Mouse (Mus musculus) left cerebral cortex, adult 9 months (tissue): ENCODE measurements around the gene Mfap2.

ENCODE experiments used
- DNase-seq, 2 experiments: peaks; one replicate each; pipeline ENCODE4 v3.0.0; 2022; ENCODE audit warnings: low spot score in 2 of 2

The Mfap2 gene

DNA sequence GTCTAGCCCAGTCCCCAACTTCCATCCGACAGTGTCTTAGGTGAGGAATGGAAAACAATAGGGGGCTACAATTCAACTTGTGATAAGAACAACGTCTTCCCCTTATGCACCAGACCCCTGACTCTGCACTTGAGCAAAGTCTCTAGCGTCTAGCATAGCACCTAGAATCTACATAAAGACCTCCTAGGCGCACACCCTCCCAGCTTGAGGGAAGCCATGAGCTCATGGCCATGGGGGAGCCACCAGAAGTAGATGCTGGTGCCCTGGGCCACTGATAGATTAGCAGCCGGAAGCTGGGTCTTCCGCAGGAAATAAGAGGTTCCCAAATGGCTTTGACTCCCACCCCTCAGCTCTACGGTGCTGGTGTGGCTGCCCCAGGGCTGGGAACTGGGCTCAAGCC is 22.7 kb upstream of the Mfap2 start:
- no peak for DNase-seq

GRCm38 (mm10) chr4:140988706-140989290 is 21.4 kb upstream of the Mfap2 start:
- DNase-seq, result no peak

GRCm38 (mm10) chr4:140989447-140989846 is 20.8 kb upstream of the Mfap2 start:
- DNase-seq, result no peak

DNA sequence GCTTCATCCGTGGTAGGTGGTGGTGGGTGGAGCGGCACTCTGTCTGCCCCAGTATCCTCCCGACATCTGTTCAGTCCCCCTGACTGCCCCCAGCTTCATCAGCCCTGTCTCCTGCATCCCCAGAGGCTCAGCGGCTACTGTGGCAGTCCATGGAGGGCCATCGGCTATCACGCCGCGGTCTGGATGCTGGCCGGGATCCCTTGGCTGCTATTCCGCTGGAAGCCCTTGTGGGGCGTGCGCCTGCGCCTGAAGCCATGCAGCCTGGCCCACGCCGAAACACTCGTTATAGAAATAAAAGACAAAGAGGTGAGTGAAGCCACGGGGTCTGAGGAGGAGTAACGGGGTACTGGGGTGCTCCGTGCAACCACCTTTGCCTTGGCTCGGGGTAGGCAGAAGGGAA is 18.0 kb upstream of the Mfap2 start:
- no peak for DNase-seq

- DNase-seq, result no peak
Measured at GRCm38 (mm10) chr4:140993846-140994245, 16.4 kb upstream of the Mfap2 start.

- DNase-seq, result no peak
Measured at GRCm38 (mm10) chr4:140995811-140996210, 14.4 kb upstream of the Mfap2 start.

GRCm38 (mm10) chr4:140996812-140997211 is 13.4 kb upstream of the Mfap2 start:
- no peak for DNase-seq

DNA sequence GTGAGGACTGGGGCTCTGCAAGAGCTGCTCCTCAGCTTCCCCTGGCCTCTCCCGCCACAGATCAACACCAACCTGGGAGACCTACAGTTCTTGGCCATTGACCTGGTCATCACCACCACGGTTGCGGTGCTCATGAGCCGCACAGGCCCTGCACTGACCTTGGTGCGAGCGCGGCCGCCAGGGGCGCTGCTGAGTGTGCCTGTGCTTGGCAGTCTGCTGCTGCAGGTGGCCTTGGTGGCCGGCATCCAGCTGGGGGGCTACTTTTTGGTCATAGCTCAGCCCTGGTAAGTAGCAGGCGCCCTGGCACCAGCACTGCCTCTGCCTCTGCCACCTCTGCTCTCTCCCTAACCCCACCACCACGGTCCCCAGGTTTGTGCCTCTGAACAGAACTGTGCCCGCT is 4.2 kb upstream of the Mfap2 start:
- no peak for DNase-seq

DNA sequence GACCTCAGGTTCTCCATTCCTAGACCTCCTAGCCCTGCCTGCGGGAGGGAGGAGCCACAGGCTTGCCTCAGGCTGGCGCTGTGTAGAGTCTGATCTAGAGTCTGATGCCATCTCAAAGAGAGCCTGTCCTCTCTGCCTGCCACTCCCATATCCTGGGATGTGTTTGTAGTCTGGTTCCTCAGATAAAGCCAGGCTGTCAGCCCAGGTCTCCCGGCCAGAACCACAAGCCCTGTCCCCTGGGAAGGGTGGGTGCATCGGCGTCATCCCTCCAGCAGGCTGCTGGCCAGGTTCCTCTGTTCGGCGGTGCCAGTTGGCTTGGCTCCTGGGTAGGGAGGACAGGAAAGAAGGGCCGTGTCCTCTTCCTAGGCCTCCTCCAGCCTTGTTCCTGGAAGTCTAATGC is 2.2 kb upstream of the Mfap2 start:
- no peak for DNase-seq

DNA sequence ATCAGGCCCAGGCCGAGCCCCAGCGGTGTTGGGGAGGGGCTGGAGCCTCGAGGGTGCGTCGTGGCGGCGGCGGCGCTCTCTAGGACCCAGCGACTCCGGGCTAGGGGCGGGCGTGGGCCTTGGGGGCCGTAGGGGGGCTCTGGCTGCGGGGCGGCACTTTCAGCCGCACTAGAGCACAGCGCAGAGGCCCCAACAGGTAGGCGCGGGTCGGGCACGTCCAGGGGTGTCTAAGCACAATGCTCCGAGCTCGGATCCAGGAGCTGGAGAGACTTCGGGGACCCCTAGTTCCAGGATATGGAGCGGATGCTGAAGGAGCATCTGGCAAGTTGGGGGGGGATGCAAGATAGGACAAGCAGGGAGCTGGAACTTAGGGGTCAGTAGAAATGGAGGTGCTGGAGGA is 308 bp downstream of the Mfap2 start:
- DNase-seq, result no peak

DNA sequence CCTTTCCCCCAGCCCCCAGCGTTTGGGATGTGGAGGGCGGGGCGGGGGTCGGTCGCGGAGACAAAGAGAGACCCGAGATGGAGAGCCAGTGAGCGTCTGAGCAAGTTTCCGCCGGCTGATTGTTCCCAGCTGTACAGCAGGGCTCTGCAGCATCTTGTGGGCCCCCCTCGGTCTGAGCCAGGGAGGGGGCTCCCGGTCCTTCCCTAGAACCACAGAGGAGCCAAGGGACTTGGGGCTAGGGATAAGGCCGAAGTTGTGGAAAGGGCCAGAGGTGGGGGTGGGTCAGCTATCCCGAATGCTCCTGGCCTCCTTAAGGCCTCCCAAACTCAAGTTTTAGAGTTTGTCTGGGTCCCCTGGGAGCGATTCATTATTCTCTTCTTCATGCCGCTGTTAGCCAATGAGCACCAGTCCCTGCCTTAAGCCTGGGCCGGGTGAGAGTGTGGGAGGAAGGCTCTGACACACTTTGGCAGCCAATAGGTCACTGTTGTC is 767 bp downstream of the Mfap2 start:
- no peak for DNase-seq

- DNase-seq, result no peak
Measured at GRCm38 (mm10) chr4:141011556-141012328, 1.5 kb downstream of the Mfap2 start.

GRCm38 (mm10) chr4:141012558-141012957 is 2.3 kb downstream of the Mfap2 start:
- no peak for DNase-seq

DNA sequence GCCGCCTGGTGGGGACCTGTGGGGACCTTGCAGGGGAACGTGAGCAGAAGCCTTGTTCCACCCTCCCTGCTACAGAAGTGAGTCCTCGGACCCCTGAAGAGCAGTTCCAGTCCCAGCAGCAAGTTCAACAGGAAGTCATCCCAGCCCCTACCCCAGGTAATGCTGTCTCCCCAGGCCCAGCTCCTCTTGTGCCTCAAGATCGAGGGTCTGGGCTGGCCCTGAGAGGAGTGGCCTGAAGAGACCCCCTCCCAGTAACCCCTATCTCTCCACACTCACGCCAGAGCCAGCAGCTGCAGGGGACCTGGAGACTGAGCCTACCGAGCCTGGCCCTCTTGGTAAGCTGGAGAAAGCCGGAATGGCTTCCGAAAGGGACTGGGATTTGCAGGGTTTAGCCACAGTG is 3.9 kb downstream of the Mfap2 start:
- no peak for DNase-seq

DNA sequence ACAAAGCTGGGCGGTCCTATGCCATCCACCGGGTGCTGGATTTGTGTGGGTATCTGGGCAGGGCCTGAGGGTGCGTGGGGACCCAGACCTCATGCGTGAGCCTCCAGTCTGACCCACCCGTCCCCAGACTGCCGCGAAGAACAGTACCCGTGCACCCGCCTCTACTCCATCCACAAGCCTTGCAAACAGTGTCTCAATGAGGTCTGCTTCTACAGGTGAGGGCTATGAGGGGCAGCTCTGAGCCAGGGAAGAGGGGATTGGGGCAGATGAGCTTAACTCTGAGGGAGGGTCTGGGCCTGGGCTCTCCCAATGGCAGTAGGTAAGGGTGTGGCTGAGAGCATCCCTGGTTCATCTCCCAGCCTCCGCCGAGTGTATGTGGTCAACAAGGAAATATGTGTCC is 4.6 kb downstream of the Mfap2 start:
- DNase-seq, result no peak

DNA sequence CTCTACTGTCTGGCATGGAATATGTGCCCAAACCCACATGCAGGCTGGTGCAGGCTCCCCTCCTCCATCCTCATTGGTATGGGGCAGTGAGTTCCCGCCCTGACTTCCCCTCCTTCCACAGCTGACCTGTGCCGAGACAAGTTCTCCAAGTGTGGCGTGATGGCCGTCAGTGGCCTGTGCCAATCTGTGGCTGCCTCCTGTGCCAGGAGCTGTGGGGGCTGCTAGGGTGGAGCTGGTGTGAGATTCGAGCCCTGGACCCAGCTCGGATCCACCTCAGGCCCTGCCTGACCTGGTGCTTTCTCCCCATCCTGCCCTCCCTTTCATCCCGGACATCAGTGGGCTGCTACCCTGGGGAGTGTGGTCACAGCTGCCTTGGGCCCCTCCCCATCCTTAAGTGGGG is 5.1 kb downstream of the Mfap2 start:
- no peak for DNase-seq

GRCm38 (mm10) chr4:141016311-141016710 is 6.1 kb downstream of the Mfap2 start:
- no peak for DNase-seq

DNA sequence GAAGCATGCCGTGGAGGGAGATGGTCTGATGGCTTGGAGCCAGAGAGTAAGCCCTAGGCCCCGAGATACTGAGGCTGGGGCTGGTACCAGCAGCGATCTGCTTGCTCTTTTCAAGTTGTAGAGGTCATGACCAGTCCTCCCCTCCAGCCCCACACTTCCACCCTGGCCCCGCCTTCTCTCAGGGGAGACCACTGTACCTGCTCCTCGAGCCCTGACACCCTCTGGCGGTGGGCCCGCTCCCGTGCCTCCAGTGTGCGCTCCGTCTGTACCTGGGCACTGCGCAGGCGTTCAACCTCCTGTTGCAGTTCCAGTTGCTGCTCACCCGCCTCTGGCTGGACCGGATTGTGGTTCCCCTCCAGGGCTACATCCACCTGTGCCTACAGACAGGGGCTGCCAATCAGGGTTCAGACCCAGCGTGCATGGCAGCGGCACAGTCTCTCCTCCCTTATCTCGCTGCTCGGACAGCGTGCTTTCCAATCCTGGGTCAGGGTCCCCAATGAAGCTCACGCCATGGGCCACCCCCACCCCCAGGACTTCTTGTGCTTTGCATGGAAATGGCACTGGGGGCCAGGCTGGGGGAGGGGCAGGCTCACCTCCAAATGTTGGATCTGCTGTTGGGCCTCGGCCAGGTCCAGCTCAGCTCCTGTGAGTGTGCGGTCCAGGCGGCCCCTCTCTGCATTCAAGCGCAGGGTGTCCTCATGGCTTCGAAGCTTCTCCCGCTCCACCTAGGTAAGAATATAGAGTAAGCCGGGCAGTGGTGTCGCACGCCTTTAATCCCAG is 7.6 kb downstream of the Mfap2 start:
- DNase-seq, result no peak

DNA sequence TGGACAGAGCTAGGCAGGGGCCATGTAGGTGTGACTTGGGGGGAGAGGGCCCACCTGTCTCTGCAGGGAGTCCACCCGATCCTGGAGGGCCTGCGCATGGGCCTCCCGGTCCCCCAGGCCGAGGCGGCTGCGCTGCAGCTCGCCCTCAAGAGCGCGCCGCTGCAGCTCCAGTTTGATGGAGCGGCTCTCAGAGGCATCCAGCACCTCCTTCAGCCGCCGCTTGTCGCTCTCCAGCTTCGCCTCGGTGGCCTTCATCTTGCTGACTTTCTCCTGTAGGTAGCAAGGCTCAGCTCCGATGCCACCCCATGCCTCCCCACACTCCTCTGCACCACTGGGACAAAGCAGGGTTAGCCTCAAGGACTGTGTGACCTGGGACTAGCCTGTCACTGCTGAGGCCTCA is 10.0 kb downstream of the Mfap2 start:
- no peak for DNase-seq

- no peak for DNase-seq
Measured at GRCm38 (mm10) chr4:141020811-141021613, 10.8 kb downstream of the Mfap2 start.

DNA sequence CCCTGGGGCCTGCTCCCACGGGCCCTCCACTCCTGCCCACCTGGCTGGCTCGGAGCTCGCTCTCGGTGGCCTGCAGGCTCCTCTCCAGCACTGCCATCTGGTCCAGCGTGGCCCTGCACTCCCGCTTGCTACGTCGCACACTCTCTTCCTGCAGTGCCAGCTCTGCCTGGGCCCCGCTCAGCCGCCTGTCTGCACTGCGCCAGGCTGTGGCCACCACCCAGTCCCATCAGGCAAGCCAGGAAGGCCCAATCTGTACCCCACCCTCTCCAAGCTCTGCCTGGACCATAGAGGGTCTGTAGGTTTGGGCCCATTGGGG is 11.4 kb downstream of the Mfap2 start:
- DNase-seq, result no peak

DNA sequence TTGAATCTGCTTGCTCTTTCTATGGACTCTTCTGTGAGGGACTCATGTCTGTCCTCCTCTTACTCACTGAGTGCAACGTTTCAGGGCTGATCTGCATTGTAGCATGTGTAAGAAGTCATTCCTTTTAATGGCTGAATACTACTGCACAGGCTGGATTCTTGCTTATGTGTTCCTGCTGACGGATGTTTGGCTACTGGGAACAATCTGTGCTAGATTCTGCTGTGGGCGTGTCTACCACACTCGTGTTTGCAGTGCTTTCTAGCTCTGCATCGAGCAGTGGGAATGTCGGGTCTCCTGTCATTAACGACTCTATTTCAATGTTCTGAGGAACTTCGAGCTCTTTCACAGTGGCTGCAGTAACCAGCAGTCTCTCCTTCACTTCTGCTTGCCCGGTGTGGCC is 13.8 kb downstream of the Mfap2 start:
- no peak for DNase-seq
